Mouse (Mus musculus) heart, embryonic 12.5 days (tissue): ENCODE results near the gene Ankrd44. TPM values are rescaled to one million over a fixed set of nuclear protein-coding genes. Genes with fewer than 3 reads are reported as not detected.
A peak's percentile ranks its signal among the peaks of the same experiment; 100 is the strongest.

ENCODE experiments used
- ATAC-seq: fragments of 200-750 bp; cut with Nextera tagmentation; 2 replicates; pipeline ENCODE4 v1.8.0; 2017; ENCODE audit warnings: moderate TSS enrichment, moderate library complexity; ENCODE audit not compliant: insufficient number of reproducible peaks, low FRiP score
- H3K27ac ChIP-seq: fragments of 300-500 bp; sonication (generic); 2 replicates; pipeline ENCODE4 v1.5.1; 2016; ENCODE audit warnings: mild to moderate bottlenecking, moderate library complexity; ENCODE audit not compliant: poor library complexity, severe bottlenecking
- H3K27me3 ChIP-seq: fragments of 300-500 bp; sonication (generic); replicated peaks from 2 replicates; pipeline ENCODE4 v1.6.1; 2016; ENCODE audit warnings: mild to moderate bottlenecking, moderate library complexity
- H3K36me3 ChIP-seq: fragments of 300-500 bp; sonication (generic); 2 replicates; pipeline ENCODE4 v1.6.1; 2016; ENCODE audit warnings: mild to moderate bottlenecking, moderate library complexity
- H3K4me1 ChIP-seq: fragments of 300-500 bp; sonication (generic); replicated peaks from 2 replicates; pipeline ENCODE4 v1.6.1; 2016; ENCODE audit warnings: mild to moderate bottlenecking
- H3K4me2 ChIP-seq: fragments of 300-500 bp; sonication (generic); 2 replicates; pipeline ENCODE4 v1.6.1; 2016; ENCODE audit warnings: mild to moderate bottlenecking, moderate library complexity
- H3K4me3 ChIP-seq: fragments of 300-500 bp; sonication (generic); 2 replicates; pipeline ENCODE4 v1.5.1; 2016; ENCODE audit warnings: mild to moderate bottlenecking
- H3K9ac ChIP-seq: fragments of 300-500 bp; sonication (generic); 2 replicates; pipeline ENCODE4 v1.6.1; 2016; ENCODE audit warnings: mild to moderate bottlenecking, moderate library complexity
- H3K9me3 ChIP-seq: fragments of 300-500 bp; sonication (generic); replicated peaks from 2 replicates; pipeline ENCODE4 v1.6.1; 2016; ENCODE audit warnings: mild to moderate bottlenecking, moderate library complexity
- WGBS: fragments of 180-500 bp; shearing (Covaris S2); methylation state at CpG from one replicate; pipeline ENCODE4 v1.1.7; 2016; 5-methylcytosine and 5-hydroxymethylcytosine counted together
- polyA plus RNA-seq: library from polyadenylated mRNA; unstranded; fragments of >200 nt; fragmentation: Nextera tagmentation; extraction: Ambion mirVana; gene quantifications from 2 replicates; pipeline ENCODE4 v1.2.1, GENCODE M21; 2016

Gene Ankrd44
- polyA plus RNA-seq, 1 experiment from 2014 or later, result 11.0 TPM

DNA sequence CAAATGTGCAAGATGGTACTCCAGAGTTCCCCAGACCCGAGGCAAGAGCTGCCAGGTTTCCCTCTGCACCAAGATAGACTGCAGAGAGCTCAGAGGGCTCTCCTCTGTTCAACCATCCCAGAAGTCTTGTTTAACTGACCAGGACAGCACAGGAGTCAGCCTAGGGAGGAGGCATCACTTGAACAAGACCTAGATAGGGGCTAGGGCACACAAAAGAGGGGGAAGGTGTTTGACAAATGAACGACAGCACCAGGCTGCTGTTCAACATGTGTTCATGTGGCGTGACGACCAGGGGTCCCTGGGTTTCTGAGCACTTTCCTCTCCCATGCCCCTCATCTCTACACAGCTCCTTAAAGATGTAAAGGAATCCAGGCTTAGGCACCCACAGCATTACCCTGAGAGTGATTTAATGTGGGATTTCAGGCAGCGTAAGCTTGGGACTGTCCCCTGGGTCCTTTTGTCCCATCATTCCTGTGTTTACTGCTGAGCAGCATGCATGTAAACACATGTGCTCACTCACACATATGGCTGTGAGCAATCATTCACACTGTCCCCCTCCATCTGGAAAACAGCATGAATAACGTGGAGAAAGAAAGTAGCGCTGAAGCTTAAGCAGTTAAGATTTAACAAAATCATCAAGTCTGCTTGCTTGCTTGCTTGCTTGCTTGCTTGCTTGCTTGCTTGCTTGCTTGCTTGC is 83.3 kb downstream of the Ankrd44 start:
- ATAC-seq, result no peak
- Histone ChIP-seq H3K4me2 (no peak overlapping the region), H3K4me3 (no peak overlapping the region), H3K36me3 (no peaks in the 10 kb centered on the region), H3K4me1 (peaks cover 44% of the 10 kb centered on the region), H3K27ac (no peak overlapping the region), H3K9ac (no peak overlapping the region), H3K9me3 (no peaks in the 10 kb centered on the region), H3K27me3 (no peaks in the 10 kb centered on the region)
- WGBS, result 61% methylated on average over 7 of the region's 7 CpGs

- no peak overlapping the region for H3K4me3 ChIP-seq
- H3K27me3 ChIP-seq, result no peaks in the 10 kb centered on the region
- peaks cover 49% of the 10 kb centered on the region for H3K4me1 ChIP-seq
- H3K9me3 ChIP-seq, result no peaks in the 10 kb centered on the region
- H3K9ac ChIP-seq, result no peak overlapping the region
- WGBS, result 36% methylated on average over 5 of the region's 5 CpGs
- H3K36me3 ChIP-seq, result no peaks in the 10 kb centered on the region
- H3K27ac ChIP-seq, result no peak overlapping the region
- ATAC-seq, result no peak
- no peak overlapping the region for H3K4me2 ChIP-seq
These were observed 84.4 kb downstream of the Ankrd44 start for GRCm38 (mm10) chr1:54841788-54842187.

GRCm38 (mm10) chr1:54840040-54840439 is 86.1 kb downstream of the Ankrd44 start:
- no peak overlapping the region for H3K4me3 ChIP-seq
- H3K27me3 ChIP-seq, result no peaks in the 10 kb centered on the region
- ATAC-seq, result peak; percentile 33; the same call in 1 of the 2 replicates
- H3K27ac ChIP-seq, result peak overlapping the region; percentile 0
- H3K9me3 ChIP-seq, result no peaks in the 10 kb centered on the region
- 44% methylated on average over 2 of the region's 2 CpGs for WGBS
- no peak overlapping the region for H3K4me2 ChIP-seq
- peaks cover 45% of the 10 kb centered on the region for H3K4me1 ChIP-seq
- H3K36me3 ChIP-seq, result no peaks in the 10 kb centered on the region
- H3K9ac ChIP-seq, result no peak overlapping the region

DNA sequence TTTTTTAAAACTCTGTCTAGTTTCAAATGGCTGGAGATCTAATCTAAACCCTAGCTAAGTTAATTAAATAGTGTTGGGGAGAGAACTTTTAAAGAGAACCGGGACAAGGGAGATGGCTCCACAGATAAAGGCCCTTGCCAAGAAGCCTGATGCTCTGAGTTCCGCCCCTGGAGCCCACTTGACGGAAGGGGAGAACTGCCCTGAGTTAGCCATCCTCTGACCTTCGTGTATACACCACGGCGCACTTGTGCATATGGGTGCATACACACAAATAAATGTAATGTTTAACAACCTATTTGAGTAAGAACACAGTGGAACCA is 87.7 kb downstream of the Ankrd44 start:
- H3K27ac ChIP-seq, result no peak overlapping the region
- H3K4me3 ChIP-seq, result no peak overlapping the region
- no peaks in the 10 kb centered on the region for H3K36me3 ChIP-seq
- no peak overlapping the region for H3K9ac ChIP-seq
- ATAC-seq, result no peak
- no peak overlapping the region for H3K4me2 ChIP-seq
- WGBS, result 76% methylated on average over 6 of the region's 6 CpGs
- no peaks in the 10 kb centered on the region for H3K27me3 ChIP-seq
- H3K9me3 ChIP-seq, result no peaks in the 10 kb centered on the region
- H3K4me1 ChIP-seq, result peaks cover 41% of the 10 kb centered on the region

DNA sequence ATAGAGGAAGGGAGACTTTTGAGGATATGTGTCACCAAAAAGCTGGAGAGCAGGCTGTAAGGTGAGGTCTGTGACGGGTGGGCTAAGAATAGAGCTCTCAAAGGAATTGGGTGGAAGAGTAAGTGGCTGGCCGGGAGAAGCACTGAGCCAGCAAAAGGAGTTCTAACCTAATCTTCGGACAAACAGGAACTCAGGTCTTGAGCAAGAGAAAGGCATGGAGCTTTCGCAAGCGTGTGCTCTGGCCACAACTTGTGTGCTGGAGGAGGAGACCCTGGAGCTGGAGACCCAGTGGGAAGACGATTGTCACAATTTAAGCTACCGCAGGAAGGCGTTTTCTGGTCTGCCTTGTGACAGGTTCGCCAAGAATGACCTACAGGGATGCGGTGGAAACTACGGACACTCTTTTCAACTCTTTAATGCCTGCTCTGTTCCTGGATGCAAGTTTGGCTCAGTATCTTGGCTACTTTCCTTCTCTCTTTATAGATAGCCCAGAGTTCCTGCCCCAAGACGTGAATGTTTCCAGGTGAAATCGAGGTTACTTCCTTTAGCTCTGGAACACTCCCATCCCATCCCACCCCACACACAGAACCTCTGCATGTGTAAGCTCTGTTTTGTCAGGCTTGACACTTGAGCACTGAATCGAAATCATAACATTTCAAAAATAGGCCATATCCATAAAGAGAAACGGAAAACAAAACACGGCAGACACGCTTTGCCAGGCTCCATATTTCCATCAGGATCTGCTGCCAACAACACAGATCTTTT is 88.3 kb downstream of the Ankrd44 start:
- Histone ChIP-seq H3K36me3 (no peaks in the 10 kb centered on the region), H3K9ac (no peak overlapping the region), H3K4me2 (no peak overlapping the region), H3K4me3 (no peak overlapping the region), H3K9me3 (no peaks in the 10 kb centered on the region), H3K27ac (no peak overlapping the region), H3K27me3 (no peaks in the 10 kb centered on the region), H3K4me1 (peaks cover 38% of the 10 kb centered on the region)
- WGBS, result 58% methylated on average over 17 of the region's 17 CpGs
- no peak for ATAC-seq

- 78% methylated on average over 6 of the region's 6 CpGs for WGBS
- no peak overlapping the region for H3K4me3 ChIP-seq
- no peaks in the 10 kb centered on the region for H3K9me3 ChIP-seq
- H3K9ac ChIP-seq, result no peak overlapping the region
- no peaks in the 10 kb centered on the region for H3K27me3 ChIP-seq
- no peak overlapping the region for H3K4me2 ChIP-seq
- no peak overlapping the region for H3K27ac ChIP-seq
- H3K4me1 ChIP-seq, result peaks cover 29% of the 10 kb centered on the region
- no peaks in the 10 kb centered on the region for H3K36me3 ChIP-seq
- ATAC-seq, result no peak
These were observed 90.5 kb downstream of the Ankrd44 start for GRCm38 (mm10) chr1:54835661-54836205.

- Histone ChIP-seq H3K4me2 (no peak overlapping the region), H3K27me3 (no peaks in the 10 kb centered on the region), H3K9ac (no peak overlapping the region), H3K4me3 (no peak overlapping the region), H3K9me3 (no peaks in the 10 kb centered on the region), H3K27ac (no peak overlapping the region), H3K36me3 (no peaks in the 10 kb centered on the region), H3K4me1 (peaks cover 25% of the 10 kb centered on the region)
- ATAC-seq, result no peak
- 89% methylated on average over 6 of the region's 6 CpGs for WGBS
These were observed 93.0 kb downstream of the Ankrd44 start for GRCm38 (mm10) chr1:54833221-54833620.

- no peak overlapping the region for H3K9ac ChIP-seq
- 0% methylated on average over 1 of the region's 1 CpGs for WGBS
- no peak overlapping the region for H3K4me3 ChIP-seq
- no peaks in the 10 kb centered on the region for H3K36me3 ChIP-seq
- ATAC-seq, result no peak
- H3K9me3 ChIP-seq, result no peaks in the 10 kb centered on the region
- H3K4me1 ChIP-seq, result peaks cover 23% of the 10 kb centered on the region
- no peaks in the 10 kb centered on the region for H3K27me3 ChIP-seq
- no peak overlapping the region for H3K27ac ChIP-seq
- no peak overlapping the region for H3K4me2 ChIP-seq
These were observed 93.4 kb downstream of the Ankrd44 start for GRCm38 (mm10) chr1:54832765-54833164.

DNA sequence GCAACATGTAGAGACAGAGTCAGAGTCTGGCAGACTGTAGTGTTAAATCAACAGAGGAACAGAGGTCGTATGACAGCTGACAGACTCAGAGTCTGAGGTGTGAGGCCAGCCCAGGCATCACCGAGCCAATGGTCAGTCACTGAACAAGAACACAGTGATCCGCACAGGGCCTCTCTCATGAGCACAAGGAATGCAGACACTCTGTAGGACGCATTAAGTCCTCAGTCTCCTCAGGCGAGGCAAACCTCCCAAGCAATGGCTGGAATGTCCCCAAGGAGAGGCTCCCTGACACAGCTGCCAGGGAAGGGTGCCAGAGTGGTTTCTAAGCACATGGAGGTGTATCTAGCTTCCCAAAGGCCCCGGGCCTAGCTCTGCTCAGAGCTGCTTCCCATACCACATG is 96.0 kb downstream of the Ankrd44 start:
- 36% methylated on average over 6 of the region's 6 CpGs for WGBS
- no peak overlapping the region for H3K9ac ChIP-seq
- no peaks in the 10 kb centered on the region for H3K27me3 ChIP-seq
- no peak overlapping the region for H3K4me2 ChIP-seq
- H3K4me3 ChIP-seq, result no peak overlapping the region
- H3K27ac ChIP-seq, result no peak overlapping the region
- no peaks in the 10 kb centered on the region for H3K36me3 ChIP-seq
- no peaks in the 10 kb centered on the region for H3K9me3 ChIP-seq
- peaks cover 36% of the 10 kb centered on the region for H3K4me1 ChIP-seq
- ATAC-seq, result no peak

GRCm38 (mm10) chr1:54829681-54830213 is 96.4 kb downstream of the Ankrd44 start:
- Histone ChIP-seq H3K4me1 (peaks cover 36% of the 10 kb centered on the region), H3K9ac (no peak overlapping the region), H3K27ac (no peak overlapping the region), H3K4me2 (no peak overlapping the region), H3K4me3 (no peak overlapping the region), H3K27me3 (no peaks in the 10 kb centered on the region), H3K9me3 (no peaks in the 10 kb centered on the region), H3K36me3 (no peaks in the 10 kb centered on the region)
- ATAC-seq, result no peak
- 45% methylated on average over 5 of the region's 5 CpGs for WGBS

GRCm38 (mm10) chr1:54827827-54828226 is 98.4 kb downstream of the Ankrd44 start:
- Histone ChIP-seq H3K4me2 (no peak overlapping the region), H3K4me1 (peaks cover 36% of the 10 kb centered on the region), H3K9ac (no peak overlapping the region), H3K36me3 (no peaks in the 10 kb centered on the region), H3K4me3 (no peak overlapping the region), H3K27ac (no peak overlapping the region), H3K9me3 (no peaks in the 10 kb centered on the region), H3K27me3 (no peaks in the 10 kb centered on the region)
- 71% methylated on average over 8 of the region's 8 CpGs for WGBS
- no peak for ATAC-seq
